Mouse (Mus musculus) left cerebral cortex, postnatal 36 days (tissue): ENCODE results near the gene Itpr1. TPM values are rescaled to one million over a fixed set of nuclear protein-coding genes. Genes with fewer than 3 reads are reported as not detected.
A peak's percentile ranks its signal among the peaks of the same experiment; 100 is the strongest.

Source experiments
- DNase-seq, 2 experiments: peaks; one replicate each; pipeline ENCODE4 v3.0.0; 2021 to 2022; ENCODE audit warnings: low spot score in 2 of 2, mixed read lengths in 1 of 2
- intact Hi-C: fragments of 180-260 bp; cut with DNase I; formaldehyde crosslinking; loops from one replicate; pipeline ENCODE4 v1.15.1; 2025
- microRNA-seq: library from miRNA; unstranded; fragments of <30 nt; microRNA quantifications from one replicate; pipeline ENCODE4 v1.2.0, GENCODE M21; 2022
- total RNA-seq, 2 experiments: library from RNA; stranded (reverse); gene quantifications; 2 replicates each; pipeline ENCODE4 v1.2.3; 2021

Itpr1 gene
- total RNA-seq, 2 experiments from 2014 or later, result 410 to 414 TPM

DNA sequence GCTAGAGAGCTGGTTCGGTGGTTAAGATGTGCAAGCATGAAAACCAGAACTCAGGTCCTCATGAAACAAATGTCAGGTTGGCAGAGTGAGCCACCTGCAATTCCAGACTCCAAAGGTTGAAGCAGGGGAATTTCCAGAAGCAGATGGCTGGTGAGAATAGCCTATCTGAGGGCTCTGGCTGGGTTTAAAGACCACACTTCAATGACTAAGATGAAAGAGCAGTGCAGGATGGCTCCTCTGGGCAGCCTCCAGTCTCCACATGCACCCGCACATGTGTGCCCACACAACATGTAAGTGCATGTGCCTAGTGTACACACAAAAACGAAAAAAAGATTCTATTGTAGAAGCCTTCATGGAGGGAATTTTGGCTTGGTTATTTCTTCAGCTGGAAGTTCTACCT, 375.5 kb downstream of the Itpr1 start:
- no peak for DNase-seq
- intact Hi-C loops, result no loop called here

- intact Hi-C loops, result no loop called here
- no peak for DNase-seq
These were observed 379.3 kb downstream of the Itpr1 start for GRCm38 (mm10) chr6:108592227-108592626.

- intact Hi-C loops, result no loop called here
- DNase-seq, result no peak
These were observed 379.7 kb downstream of the Itpr1 start for GRCm38 (mm10) chr6:108592636-108593035.

GRCm38 (mm10) chr6:108594171-108594841, 381.4 kb downstream of the Itpr1 start:
- intact Hi-C loops, result no loop called here
- DNase-seq, result peak in 1 of 2 experiments; percentile 22

DNA sequence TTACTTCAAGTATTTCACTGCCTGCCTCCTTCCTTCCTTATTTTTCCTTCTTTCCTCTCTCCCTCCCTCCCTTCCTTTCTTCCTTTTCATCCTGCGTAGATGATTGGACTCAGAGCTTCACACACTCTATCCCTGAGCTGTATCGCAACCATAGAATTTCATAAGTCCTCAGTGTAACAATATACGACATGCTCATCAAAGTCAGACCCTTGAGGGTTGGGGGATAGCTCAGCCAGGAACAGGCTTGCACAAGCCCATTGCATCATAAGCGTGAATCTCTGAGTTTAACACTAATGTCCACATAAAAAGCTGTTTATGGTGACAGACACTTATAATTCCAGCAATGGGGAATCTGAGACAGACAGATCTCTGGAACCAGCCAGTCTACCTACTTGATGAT, 385.8 kb downstream of the Itpr1 start:
- no peak for DNase-seq
- intact Hi-C loops, result no loop called here

DNA sequence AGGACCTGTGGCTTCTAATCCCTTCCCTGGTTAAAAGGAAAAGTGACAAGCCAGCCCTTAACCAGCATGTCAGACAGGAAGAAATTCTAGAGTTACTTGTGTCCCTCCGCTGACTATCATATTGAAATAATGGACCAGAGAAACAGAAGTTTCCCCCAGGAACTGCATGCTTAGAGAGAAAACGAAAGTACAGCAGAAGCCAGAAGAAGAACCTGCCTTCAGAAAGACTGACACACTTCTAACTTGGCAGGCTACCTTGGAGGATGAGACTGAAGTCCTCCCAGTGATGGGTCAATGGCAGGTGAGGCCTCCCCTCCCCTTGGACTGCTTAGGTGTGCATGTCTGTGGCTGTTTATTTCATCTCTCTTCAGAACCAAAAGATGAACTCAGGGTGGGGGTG, 386.4 kb downstream of the Itpr1 start:
- intact Hi-C loops, result no loop called here
- no peak for DNase-seq

Small RNA genes lying within 50 kb of the gene (microRNA-seq; reads per million reads assigned to microRNA genes)
- gene Mir7661, result not detected

Other genes starting within 250 kb of the Itpr1 start
- gene Setmar, start 148.1 kb upstream of the Itpr1 start, total RNA-seq, result 1 to 10 TPM; 9.0 to 9.9 TPM
- gene Sumf1, start 27.5 kb upstream of the Itpr1 start, total RNA-seq, result 10 to 100 TPM; 22.1 to 24.5 TPM